Mouse (Mus musculus): Measurements from ENCODE around the gene Srgap1.
A peak's percentile ranks its signal among the peaks of the same experiment; 100 is the strongest.

The Srgap1 gene

DNA sequence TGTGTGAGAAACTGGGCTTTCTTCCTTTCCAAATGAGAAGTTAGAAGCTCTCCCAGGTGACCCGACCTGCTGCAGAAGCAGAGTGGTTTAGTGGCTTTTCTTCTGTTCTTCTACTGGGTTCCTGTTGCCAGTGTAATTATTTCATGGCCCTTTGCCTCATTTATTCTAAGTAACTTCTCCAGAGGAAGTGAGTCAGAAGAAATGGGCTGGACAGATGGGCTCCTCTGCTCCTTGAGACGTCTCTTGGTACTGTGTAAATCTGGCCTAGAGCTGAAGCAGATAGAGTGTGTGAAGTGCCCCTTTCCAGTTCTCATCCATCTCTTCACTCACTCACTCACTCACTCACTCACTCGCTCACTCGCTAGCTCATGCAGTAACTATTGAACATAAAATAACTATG lies 290.4 kb downstream of the Srgap1 start:
- no peak for DNase-seq

DNA sequence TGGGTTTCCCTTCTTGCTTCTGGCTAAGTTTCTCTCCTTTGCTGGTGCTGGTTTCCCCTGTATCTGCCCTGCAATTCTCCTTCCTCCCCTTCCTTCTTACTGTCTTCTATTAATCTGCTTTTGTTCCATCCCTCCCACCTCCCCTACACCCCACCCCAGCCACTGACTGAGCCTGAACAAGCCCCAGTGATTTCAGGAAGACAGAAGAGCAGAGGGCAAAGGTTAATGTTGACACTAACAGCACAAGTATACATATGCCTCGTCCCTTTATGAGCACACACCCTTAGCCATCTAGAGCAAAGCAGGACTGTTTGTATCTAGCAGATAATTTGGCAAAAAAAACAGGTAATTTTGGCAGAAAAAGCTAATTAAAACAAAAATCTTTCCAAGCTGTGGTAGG lies 291.3 kb downstream of the Srgap1 start:
- DNase-seq: no peak

DNA sequence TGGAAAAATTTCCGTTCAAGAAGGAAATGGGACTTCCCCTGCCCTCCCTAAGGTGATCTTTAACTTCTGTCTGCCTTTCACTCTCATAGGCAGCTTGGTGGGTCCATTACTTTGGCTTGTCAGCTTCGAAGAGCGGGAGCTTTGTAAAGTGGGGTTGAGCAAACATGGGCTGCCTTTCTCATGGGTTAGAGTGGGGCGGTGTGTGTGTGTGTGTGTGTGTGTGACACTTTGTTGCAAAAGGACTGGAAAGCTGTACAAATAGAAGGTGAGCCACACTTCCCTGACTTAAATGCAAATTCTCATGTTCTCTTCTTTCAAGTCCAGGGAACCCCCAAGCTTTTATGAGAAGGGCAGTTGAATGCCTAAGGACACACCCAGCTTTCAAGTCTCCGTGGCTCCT lies 292.9 kb downstream of the Srgap1 start:
- DNase-seq: no peak

DNA sequence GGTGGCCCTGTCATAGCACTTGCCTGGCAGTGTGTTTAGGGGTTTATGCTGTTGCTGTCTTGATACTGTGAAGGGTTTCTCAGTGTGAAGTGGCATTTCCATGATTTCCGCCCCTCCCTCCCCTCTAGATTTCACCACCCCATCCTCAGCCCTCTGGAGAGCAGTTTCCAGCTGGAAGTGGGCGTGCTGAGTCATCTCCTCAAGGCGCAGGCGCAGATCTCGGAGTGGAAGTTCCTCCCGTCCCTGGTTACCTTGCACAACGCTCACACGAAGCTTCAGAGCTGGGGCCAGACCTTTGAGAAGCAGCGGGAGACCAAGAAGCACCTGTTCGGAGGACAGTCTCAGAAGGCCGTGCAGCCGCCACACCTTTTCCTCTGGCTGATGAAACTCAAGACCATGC lies 296.9 kb downstream of the Srgap1 start:
- DNase-seq: no peak

DNA sequence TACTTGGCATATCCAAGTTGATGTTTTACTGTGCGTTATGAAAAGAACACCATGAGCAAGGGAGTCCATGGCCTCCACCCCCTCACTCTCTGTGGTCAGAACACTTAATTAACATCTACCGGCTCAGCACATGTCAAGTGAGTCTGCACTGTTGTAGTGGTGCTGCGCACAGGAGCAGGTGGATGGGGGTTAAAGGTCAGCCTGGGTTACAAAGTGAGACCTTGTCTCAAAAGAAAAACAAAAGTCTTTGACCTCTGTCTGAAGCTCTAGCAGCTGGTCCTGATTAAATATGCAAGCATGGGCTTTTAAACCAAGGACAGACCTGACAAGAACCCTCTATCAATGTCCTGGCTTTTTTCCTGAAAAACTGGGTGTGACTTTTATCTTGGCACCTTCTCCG lies 304.8 kb downstream of the Srgap1 start:
- no peak for DNase-seq

DNA sequence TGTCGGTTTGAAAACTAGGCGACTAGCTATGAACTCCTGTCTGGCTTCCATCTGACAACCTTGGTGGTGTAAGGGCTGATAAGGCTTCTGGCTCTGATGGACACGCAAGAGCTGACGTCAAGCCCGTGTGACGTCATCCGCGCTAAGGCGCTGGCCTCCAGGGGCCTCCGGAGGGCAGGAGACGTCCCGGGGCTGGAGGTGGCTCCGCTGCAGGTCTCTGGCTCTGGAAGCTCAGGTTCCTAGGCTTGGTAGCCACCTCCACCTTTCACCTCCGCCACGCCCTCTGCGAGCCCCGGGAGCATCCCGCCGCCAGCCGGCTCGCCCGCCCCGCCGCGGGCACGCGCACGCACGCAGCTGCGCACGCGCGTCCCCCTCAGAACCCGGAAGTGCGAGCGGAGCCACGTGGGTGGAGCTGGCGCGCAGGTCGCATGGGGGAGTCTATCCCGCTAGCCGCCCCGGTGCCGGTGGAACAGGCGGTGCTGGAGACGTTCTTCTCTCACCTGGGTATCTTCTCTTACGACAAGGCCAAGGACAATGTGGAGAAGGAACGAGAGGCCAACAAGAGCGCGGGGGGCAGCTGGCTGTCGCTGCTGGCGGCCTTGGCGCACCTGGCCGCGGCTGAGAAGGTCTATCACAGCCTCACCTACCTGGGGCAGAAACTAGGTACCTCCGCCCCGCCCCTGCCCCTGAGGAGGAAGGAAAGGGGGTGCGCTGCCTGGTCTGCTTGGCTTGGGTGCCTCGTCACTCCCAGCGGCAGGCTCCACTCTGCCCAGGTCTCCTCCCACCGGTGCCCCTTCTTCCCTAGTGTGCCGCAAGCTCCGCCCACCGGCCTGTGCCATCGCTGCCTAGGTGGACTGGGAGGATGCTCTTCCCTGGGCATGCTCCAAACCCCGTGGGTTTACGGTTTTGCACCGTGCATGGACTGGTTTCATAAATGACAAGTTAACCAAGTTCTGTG lies 307.3 kb downstream of the Srgap1 start, which contains the start of gene BC048403:
BC048403 (plus strand) TSS at position 390 of the 958 bp plus-strand sequence.
- DNase-seq: peak; percentile 87

DNA sequence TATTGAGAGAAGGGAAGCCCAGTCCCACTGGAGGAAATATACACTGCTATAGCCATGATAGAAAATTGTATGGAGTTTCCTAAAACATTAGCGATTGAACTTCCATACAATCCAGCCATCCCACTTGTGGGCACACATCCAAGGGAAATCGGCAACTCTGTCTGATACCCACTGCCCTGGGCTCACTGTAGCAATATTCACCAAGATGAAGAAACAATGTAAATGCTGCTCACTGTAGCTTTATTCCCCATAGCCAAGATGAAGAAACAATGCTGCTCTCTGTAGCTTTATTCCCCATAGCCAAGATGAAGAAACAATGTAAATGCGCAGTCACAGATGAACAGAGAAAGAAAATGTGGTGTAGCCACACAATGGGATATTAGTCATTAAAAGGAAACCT lies 309.9 kb downstream of the Srgap1 start:
- DNase-seq: no peak

DNA sequence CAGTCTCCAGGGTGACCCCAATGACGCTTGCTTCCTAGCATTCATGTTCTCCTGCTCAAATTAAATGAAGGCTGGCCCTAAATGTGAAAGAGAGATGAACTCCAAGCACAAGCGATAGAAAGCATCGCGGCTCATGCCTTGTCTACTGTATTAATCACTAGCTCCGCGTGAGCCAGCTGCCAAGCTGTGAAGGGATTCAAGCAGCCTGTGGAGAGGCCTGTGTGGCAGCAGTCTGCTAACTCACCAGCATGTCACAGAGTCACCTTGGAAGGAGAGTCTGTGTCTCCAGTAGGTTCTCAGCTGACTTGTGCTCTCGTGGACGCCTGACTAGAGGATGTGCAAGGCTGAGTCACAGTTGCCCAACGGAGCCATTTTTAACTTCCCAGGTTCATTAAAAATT lies 314.6 kb downstream of the Srgap1 start:
- DNase-seq: no peak

DNA sequence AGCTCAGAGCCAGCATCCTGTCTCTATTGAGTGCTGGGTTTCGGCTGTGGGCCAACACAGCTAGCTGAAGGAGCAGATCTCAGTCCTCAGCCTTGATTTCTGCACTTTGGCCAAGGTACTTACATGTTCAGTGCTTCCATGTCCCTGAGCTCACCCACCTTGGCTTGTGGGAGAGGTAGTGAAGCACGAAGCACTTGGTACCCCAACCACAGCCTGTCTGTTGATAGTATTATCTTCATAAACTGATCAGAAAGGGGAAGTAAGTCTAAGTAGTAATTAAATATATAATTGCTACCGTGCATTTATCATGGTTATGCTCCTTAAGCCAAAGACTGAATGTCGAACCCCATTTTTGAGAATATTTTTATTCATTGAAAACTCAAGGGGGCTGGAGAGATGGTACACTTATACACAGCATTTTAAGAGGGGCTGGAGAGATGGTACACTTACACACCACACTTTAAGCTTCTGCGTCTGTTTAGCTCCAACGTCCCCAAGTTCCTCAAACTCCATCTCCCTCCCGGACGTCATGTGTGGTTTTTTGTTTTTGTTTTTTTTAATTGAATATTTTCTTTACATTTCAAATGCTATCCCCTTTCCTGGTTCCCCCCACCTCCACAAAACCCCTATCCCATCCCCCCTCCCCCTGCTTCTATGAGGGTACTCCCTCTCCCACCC lies 315.9 kb downstream of the Srgap1 start:
- DNase-seq: no peak

Data from cerebellum, adult 9-10 months (tissue).